Mouse (Mus musculus): ENCODE data around the gene Wdr66.

GRCm38 (mm10) chr5:123277342-123277701 is 25.4 kb downstream of the Wdr66 start:
- TF ChIP-seq CTCF (IDR thresholded peaks at IDR 0.05; ENCODE audit: low read depth) (no peak), EP300 (IDR thresholded peaks at IDR 0.05; ENCODE audit: low read depth) (no peak)
